Mouse (Mus musculus): ENCODE measurements around the gene Fancd2os. TPM values are rescaled to one million over a fixed set of nuclear protein-coding genes. Genes with fewer than 3 reads are reported as not detected.

Gene Fancd2os
- polyA plus RNA-seq, 1 experiment from 2014 or later: 0.30 TPM

DNA sequence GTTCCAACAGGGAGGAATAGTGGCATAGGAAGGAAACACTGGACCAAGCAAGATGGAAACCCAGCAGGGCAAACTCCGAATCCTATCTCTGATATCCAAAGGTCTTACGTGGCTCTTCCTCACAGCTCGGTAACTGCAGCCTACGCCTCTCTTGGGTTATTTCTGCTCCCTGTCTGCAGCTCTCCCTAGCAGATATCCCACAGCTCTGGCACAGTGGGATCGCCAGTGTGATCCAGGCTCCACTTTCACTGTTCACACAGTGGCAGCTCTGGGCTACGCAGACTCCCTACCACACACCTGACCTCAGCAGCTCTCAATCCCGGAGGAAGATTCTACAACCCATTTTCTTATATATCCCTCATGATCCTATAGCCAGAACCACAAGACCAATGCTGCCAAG, 13.6 kb upstream of the Fancd2os start:
- 89% methylated on average over 7 of the region's 7 CpGs for WGBS
- H3K9ac ChIP-seq (ENCODE audit: low read length): no peak overlapping the region

DNA sequence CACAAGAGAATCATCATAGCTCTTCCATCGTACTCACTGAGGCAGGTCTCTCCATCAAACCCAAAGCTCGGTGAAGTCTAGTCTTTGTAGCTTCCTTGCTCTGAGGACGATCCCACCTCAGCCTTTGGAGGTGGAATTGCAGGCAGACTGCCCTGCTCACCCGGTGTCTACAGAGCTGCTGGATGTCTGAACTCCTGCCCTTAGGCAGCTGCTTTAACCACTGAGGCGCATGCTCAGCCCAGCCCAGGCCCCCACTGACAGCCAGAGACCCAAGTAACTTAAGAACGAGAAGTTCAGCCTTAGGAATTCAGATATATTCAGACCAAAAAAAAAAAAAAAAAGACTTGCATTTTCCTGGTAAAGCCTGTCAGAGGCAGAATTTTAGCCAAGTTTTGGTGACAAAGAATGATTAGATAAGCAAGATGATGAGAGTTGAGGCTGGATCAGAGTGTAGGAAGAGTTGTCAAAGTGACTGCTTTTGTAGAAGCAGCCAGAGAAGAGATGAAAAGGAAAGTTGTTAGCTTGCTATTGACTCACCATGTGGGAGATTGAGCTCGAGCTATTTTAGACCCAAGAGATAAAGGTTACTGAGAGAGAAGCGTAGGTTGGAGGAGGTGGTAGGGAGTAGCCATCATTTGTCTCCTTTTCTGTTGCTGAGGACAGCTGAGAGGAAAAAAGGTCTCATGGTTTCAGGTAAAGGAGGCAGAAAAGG, 11.9 kb upstream of the Fancd2os start:
- Histone ChIP-seq H3K9ac (ENCODE audit: low read length) (peak overlapping the region; percentile 42), H3K4me2 (ENCODE audit: low read depth, low read length) (peak overlapping the region; percentile 51), H3K4me1 (ENCODE audit: control insufficient read depth, insufficient read depth, low read length) (peaks cover 19% of the 10 kb centered on the region), H3K9me3 (replicated peaks; ENCODE audit: control insufficient read depth, low read length) (no peaks in the 10 kb centered on the region; the same call in 1 of the 2 replicates), H3K36me3 (ENCODE audit: control insufficient read depth, insufficient read depth) (peaks cover 41% of the 10 kb centered on the region), H3K27me3 (ENCODE audit: control insufficient read depth, insufficient read depth, low read length) (no peaks in the 10 kb centered on the region), H3K4me3 (ENCODE audit: low read length) (peak overlapping the region; percentile 3; the same call in 1 of the 2 replicates), H3K27ac (ENCODE audit: low read length) (peak overlapping the region; percentile 74)
- WGBS: 36% methylated on average over 8 of the region's 8 CpGs
- ATAC-seq (replicated peaks; ENCODE audit: extremely low read depth, insufficient read depth, low FRiP score): peak; percentile 43; the same call in 1 of the 2 replicates

More for the DNA sequence above, 13.6 kb upstream of the Fancd2os start:
- no peak for ATAC-seq (replicated peaks; ENCODE audit: extremely low read depth, insufficient read depth, low FRiP score)
- no peaks in the 10 kb centered on the region for H3K27me3 ChIP-seq (ENCODE audit: control insufficient read depth, insufficient read depth, low read length)
- H3K4me1 ChIP-seq (ENCODE audit: control insufficient read depth, insufficient read depth, low read length): peaks cover 19% of the 10 kb centered on the region
- peaks cover 48% of the 10 kb centered on the region for H3K36me3 ChIP-seq (ENCODE audit: control insufficient read depth, insufficient read depth)
- no peak overlapping the region for H3K27ac ChIP-seq (ENCODE audit: low read length)
- no peak overlapping the region for H3K4me3 ChIP-seq (ENCODE audit: low read length)
- H3K9me3 ChIP-seq (replicated peaks; ENCODE audit: control insufficient read depth, low read length): no peaks in the 10 kb centered on the region; the same call in 1 of the 2 replicates
- H3K4me2 ChIP-seq (ENCODE audit: low read depth, low read length): no peak overlapping the region

DNA sequence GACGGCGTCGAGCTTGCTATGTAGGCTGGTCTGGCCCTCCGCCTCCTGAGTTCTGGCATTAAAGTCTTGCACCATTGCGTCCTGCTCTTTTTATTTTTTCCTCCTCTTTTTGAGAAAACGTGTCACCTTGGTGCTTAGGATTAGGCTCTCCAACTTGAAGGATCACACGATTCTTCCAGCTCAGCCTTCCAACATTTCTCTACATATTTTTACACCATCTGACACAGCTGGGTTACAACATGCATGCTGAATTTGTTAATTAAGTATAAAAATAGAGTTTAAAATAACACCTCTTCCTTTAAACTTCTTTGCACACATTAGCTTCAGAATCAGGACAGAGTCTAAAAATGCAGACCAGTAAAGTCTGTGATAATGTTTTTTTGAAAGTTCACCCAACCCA, 8.8 kb upstream of the Fancd2os start:
- H3K27me3 ChIP-seq (ENCODE audit: control insufficient read depth, insufficient read depth, low read length): no peaks in the 10 kb centered on the region
- H3K4me1 ChIP-seq (ENCODE audit: control insufficient read depth, insufficient read depth, low read length): peaks cover 31% of the 10 kb centered on the region
- ATAC-seq (replicated peaks; ENCODE audit: extremely low read depth, insufficient read depth, low FRiP score): no peak
- no peak overlapping the region for H3K9ac ChIP-seq (ENCODE audit: low read length)
- H3K36me3 ChIP-seq (ENCODE audit: control insufficient read depth, insufficient read depth): peaks cover 12% of the 10 kb centered on the region
- WGBS: 90% methylated on average over 7 of the region's 7 CpGs
- no peak overlapping the region for H3K27ac ChIP-seq (ENCODE audit: low read length)
- H3K9me3 ChIP-seq (replicated peaks; ENCODE audit: control insufficient read depth, low read length): no peaks in the 10 kb centered on the region; the same call in 1 of the 2 replicates
- H3K4me3 ChIP-seq (ENCODE audit: low read length): no peak overlapping the region
- no peak overlapping the region for H3K4me2 ChIP-seq (ENCODE audit: low read depth, low read length)

DNA sequence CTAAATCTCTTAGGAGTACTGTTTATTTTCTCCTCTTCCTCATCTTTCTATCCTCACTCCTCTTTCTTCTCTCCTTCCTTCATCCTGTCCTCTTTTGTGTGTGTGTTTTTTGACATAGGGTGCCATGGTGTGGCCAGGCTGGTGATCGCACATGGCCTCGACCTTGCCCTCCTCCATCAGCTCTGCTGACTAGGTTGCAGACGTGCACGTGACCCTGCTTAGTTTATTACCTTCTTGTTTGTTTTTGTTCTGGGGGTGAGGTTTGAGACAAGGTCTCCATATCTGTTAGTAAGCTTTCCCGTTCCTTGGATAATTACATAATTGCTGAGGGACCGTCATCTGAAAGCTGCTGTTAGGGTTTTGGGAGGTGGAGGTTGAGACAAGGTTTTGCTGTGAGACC, 8.4 kb upstream of the Fancd2os start:
- no peak for ATAC-seq (replicated peaks; ENCODE audit: extremely low read depth, insufficient read depth, low FRiP score)
- Histone ChIP-seq H3K4me3 (ENCODE audit: low read length) (no peak overlapping the region), H3K27ac (ENCODE audit: low read length) (no peak overlapping the region), H3K9me3 (replicated peaks; ENCODE audit: control insufficient read depth, low read length) (no peaks in the 10 kb centered on the region; the same call in 1 of the 2 replicates), H3K9ac (ENCODE audit: low read length) (no peak overlapping the region), H3K4me2 (ENCODE audit: low read depth, low read length) (no peak overlapping the region), H3K36me3 (ENCODE audit: control insufficient read depth, insufficient read depth) (peaks cover 10% of the 10 kb centered on the region), H3K4me1 (ENCODE audit: control insufficient read depth, insufficient read depth, low read length) (peaks cover 34% of the 10 kb centered on the region), H3K27me3 (ENCODE audit: control insufficient read depth, insufficient read depth, low read length) (no peaks in the 10 kb centered on the region)
- WGBS: 82% methylated on average over 6 of the region's 6 CpGs

DNA sequence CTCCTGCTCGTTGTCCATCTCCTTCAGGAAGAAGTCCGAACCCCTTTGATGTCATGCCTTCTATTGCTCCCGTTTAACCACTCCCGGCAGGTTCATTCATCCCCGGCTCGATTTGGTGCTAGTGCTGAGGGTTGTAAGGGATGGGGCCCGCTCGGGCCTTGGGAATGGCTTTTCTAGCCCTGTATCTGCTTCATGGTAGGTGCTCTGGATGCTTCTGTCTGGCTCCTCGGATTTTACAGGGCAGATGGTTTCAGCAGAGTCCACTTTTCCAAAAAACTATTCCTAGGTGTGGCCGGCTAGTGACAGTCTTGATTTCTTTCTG, 4.7 kb upstream of the Fancd2os start:
- no peak for ATAC-seq (replicated peaks; ENCODE audit: extremely low read depth, insufficient read depth, low FRiP score)
- Histone ChIP-seq H3K4me2 (ENCODE audit: low read depth, low read length) (peak overlapping the region; percentile 91), H3K4me3 (ENCODE audit: low read length) (peak overlapping the region; percentile 99), H3K27ac (ENCODE audit: low read length) (peak overlapping the region; percentile 86), H3K27me3 (ENCODE audit: control insufficient read depth, insufficient read depth, low read length) (no peaks in the 10 kb centered on the region), H3K4me1 (ENCODE audit: control insufficient read depth, insufficient read depth, low read length) (peaks cover 14% of the 10 kb centered on the region), H3K9ac (ENCODE audit: low read length) (peak overlapping the region; percentile 94), H3K9me3 (replicated peaks; ENCODE audit: control insufficient read depth, low read length) (no peaks in the 10 kb centered on the region), H3K36me3 (ENCODE audit: control insufficient read depth, insufficient read depth) (no peaks in the 10 kb centered on the region)
- 3% methylated on average over 10 of the region's 10 CpGs for WGBS

DNA sequence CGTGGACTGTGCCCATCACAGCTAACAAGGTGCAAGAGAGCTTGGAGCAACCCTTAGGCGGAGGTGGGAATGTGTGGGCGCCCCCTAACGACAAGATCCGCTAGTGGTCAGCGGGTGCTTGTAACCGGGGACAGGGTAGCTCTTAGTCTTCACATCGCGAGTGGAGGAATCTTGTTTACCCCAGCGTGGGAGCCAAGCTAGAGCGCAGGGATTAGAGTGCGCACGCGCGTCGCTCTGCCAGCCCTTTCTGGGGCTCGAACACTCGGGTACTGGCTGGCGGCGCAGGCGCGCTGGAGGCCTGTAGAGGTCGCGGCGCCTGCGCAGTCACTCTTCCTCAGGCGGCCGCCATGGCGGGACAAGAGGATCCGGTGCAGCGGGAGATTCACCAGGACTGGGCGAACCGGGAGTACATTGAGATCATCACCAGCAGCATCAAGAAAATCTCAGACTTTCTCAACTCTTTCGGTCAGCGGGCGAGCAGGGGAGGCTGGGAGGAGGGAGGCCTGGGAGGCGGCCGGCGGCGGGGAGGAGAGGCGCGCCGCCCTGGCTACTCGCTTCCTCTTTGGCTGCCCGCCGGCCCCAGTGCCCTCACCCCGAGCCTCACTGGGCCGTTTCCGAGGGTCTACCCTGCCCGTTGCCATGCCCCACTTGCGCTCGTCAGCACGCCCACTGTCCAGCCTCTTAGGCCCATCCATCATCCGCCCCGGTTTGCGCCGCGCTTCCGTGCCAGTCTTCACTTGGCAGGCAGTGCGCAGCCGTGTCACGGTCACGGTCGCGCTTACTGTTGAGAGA, 4.1 kb upstream of the Fancd2os start, which contains the start of gene Brk1:
Brk1 (plus strand) TSS at position 341 of the 792 bp plus-strand sequence.
- Histone ChIP-seq H3K27me3 (ENCODE audit: control insufficient read depth, insufficient read depth, low read length) (no peaks in the 10 kb centered on the region), H3K4me3 (ENCODE audit: low read length) (peak within 1 kb of the TSS; percentile 99), H3K9me3 (replicated peaks; ENCODE audit: control insufficient read depth, low read length) (no peaks in the 10 kb centered on the region), H3K36me3 (ENCODE audit: control insufficient read depth, insufficient read depth) (no peaks in the 10 kb centered on the region), H3K4me1 (ENCODE audit: control insufficient read depth, insufficient read depth, low read length) (peaks cover 17% of the 10 kb centered on the region), H3K27ac (ENCODE audit: low read length) (peak within 1 kb of the TSS; percentile 86), H3K4me2 (ENCODE audit: low read depth, low read length) (peak within 1 kb of the TSS; percentile 91), H3K9ac (ENCODE audit: low read length) (peak within 1 kb of the TSS; percentile 94)
- peak; percentile 91 for ATAC-seq (replicated peaks; ENCODE audit: extremely low read depth, insufficient read depth, low FRiP score)
- under 1% methylated on average over 63 of the region's 65 CpGs for WGBS

DNA sequence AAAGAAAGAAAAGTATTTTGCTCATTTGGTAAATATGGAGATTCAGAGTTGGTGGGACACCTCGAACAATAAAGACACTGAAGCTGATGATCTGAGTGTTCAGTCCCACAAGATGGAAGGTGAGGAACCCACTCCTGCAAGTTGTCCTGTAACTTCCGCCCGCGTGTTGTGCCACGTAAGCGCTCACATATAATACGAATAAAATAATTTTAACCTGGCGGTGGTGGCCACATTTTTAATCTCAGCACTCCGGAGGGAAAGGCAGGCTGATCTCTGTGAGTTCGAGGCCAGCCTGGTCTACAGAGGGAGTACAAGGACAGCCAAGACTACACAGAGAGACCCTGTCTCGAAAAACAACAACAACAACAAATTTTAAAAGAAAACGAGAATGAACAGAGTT, 3.5 kb upstream of the Fancd2os start:
- ATAC-seq (replicated peaks; ENCODE audit: extremely low read depth, insufficient read depth, low FRiP score): no peak
- peak overlapping the region; percentile 99 for H3K4me3 ChIP-seq (ENCODE audit: low read length)
- H3K4me1 ChIP-seq (ENCODE audit: control insufficient read depth, insufficient read depth, low read length): peaks cover 17% of the 10 kb centered on the region
- no peaks in the 10 kb centered on the region for H3K9me3 ChIP-seq (replicated peaks; ENCODE audit: control insufficient read depth, low read length)
- H3K4me2 ChIP-seq (ENCODE audit: low read depth, low read length): peak overlapping the region; percentile 70
- peak overlapping the region; percentile 94 for H3K9ac ChIP-seq (ENCODE audit: low read length)
- H3K27me3 ChIP-seq (ENCODE audit: control insufficient read depth, insufficient read depth, low read length): no peaks in the 10 kb centered on the region
- peak overlapping the region; percentile 86 for H3K27ac ChIP-seq (ENCODE audit: low read length)
- no peaks in the 10 kb centered on the region for H3K36me3 ChIP-seq (ENCODE audit: control insufficient read depth, insufficient read depth)
- WGBS: 56% methylated on average over 12 of the region's 12 CpGs

DNA sequence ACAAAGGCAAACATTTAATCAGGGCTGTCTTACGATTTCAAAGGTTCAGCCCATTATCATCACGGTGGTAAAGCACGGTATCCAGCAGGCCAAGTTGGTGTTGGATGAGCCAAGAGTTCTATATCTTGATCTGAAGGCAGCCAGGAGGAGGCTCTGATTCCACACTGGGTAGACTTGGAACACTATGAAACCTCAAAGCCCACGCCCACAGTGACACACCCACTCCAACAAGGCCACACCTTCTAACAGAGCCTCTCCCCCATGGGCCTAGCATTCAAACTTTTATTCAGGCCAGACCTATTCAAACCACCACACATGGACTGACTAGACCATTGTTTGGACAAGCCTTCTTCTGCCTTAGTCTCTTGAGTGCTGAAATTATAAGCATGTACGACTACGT, 2.3 kb upstream of the Fancd2os start:
- Histone ChIP-seq H3K9ac (ENCODE audit: low read length) (no peak overlapping the region), H3K36me3 (ENCODE audit: control insufficient read depth, insufficient read depth) (no peaks in the 10 kb centered on the region), H3K4me3 (ENCODE audit: low read length) (no peak overlapping the region), H3K27me3 (ENCODE audit: control insufficient read depth, insufficient read depth, low read length) (no peaks in the 10 kb centered on the region), H3K9me3 (replicated peaks; ENCODE audit: control insufficient read depth, low read length) (no peaks in the 10 kb centered on the region), H3K4me2 (ENCODE audit: low read depth, low read length) (no peak overlapping the region), H3K27ac (ENCODE audit: low read length) (no peak overlapping the region), H3K4me1 (ENCODE audit: control insufficient read depth, insufficient read depth, low read length) (peaks cover 17% of the 10 kb centered on the region)
- no peak for ATAC-seq (replicated peaks; ENCODE audit: extremely low read depth, insufficient read depth, low FRiP score)
- WGBS: 87% methylated on average over 6 of the region's 6 CpGs

DNA sequence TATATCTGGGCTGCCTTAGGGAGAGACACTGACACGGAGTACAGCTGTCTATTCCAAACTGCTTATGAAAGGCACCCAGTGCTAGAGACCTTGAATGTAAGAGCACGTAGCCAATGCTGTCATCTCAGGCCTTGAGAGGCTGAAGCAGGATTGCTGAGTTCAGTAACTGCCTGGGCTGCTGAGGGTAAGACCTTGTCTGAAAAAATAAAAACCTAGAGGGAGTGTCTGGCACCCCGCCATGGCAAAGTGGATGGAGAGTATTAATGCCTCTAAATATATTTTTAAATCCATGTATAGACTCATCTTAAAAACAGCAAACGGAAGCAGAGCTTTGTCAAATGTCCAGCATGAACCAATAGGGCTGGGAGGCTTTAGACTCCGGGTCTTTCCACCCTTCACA, 682 bp downstream of the Fancd2os start:
- 62% methylated on average over 5 of the region's 5 CpGs for WGBS
- no peaks in the 10 kb centered on the region for H3K36me3 ChIP-seq (ENCODE audit: control insufficient read depth, insufficient read depth)
- ATAC-seq (replicated peaks; ENCODE audit: extremely low read depth, insufficient read depth, low FRiP score): no peak
- H3K9me3 ChIP-seq (replicated peaks; ENCODE audit: control insufficient read depth, low read length): no peaks in the 10 kb centered on the region
- 0 out of 2 replicates have a peak, but pooled peaks cover 5% of the 10 kb centered on the region for H3K4me1 ChIP-seq (ENCODE audit: control insufficient read depth, insufficient read depth, low read length)
- no peak overlapping the region for H3K27ac ChIP-seq (ENCODE audit: low read length)
- no peaks in the 10 kb centered on the region for H3K27me3 ChIP-seq (ENCODE audit: control insufficient read depth, insufficient read depth, low read length)
- no peak overlapping the region for H3K4me3 ChIP-seq (ENCODE audit: low read length)
- no peak overlapping the region for H3K4me2 ChIP-seq (ENCODE audit: low read depth, low read length)
- H3K9ac ChIP-seq (ENCODE audit: low read length): no peak overlapping the region
